Mouse (Mus musculus) heart, adult 8-10 months (tissue): ENCODE measurements at regions not wholly inside any gene's neighbourhood (a gene's known extent, or its start where the extent isn't known, plus 50 kb on each side); places are given as distances from the start of the nearest gene placed in this dataset.
"Not testable (repeated sequence)": the region's sequence is repeated elsewhere in the genome, so short reads cannot be mapped to it uniquely, and the experiment has no call there.

Source experiments
- DNase-seq: peaks from one replicate; pipeline ENCODE4 v3.0.0; 2022; ENCODE audit warnings: low spot score

- no peak for DNase-seq
These were observed 132.9 kb downstream of the Snx18 start for GRCm38 (mm10) chr13:113485511-113485910.

GRCm38 (mm10) chr13:113484159-113484762 lies 134.1 kb downstream of the Snx18 start:
- no peak for DNase-seq

DNA sequence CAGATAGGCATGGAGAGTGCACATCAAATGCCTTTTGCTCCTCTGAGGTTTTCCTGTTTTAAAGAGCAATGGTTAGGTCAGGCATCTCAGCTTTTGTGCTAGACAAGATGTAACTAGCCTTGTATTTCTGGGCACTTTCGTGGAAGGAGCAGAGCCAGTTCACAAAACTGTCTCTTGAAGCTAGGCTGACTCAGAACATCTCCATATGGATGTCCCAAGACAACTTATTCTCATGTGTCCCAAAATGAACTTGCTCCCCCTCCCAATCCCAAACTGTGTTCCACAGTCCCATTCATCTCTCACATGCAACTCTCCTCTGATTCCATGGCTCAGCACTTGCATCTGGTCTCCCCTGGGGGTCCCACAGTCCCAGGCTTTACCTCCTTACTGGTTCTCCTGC lies 135.5 kb downstream of the Snx18 start:
- no peak for DNase-seq

DNA sequence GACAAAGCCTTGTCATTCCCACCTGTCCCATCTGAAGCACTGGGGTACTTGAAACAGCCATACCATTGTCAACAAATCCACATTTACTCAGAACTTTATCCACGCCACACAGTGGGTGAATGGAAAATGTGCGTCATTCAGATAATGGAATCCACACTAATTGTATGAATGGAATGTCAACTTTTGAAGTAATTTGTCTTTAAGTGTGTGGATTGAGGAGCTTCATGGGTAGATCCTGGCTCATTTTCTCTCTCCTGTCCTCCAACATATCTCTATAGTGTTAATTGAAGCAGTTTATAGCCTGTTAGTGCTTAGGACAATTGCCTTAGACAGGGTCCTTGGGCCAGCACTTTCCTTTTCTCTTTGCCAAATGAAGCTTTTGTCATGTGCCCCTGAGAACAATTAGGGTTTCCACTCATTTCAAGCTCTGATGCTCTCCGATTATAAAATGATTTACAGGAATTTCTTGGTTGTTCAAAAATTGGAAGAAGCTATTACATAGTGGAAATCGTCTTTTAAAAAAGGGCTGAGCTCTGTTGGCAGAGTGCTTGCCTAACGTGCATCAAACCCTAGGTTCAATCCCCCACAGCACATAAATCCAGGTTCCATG lies 140.4 kb downstream of the Snx18 start:
- DNase-seq: no peak

DNA sequence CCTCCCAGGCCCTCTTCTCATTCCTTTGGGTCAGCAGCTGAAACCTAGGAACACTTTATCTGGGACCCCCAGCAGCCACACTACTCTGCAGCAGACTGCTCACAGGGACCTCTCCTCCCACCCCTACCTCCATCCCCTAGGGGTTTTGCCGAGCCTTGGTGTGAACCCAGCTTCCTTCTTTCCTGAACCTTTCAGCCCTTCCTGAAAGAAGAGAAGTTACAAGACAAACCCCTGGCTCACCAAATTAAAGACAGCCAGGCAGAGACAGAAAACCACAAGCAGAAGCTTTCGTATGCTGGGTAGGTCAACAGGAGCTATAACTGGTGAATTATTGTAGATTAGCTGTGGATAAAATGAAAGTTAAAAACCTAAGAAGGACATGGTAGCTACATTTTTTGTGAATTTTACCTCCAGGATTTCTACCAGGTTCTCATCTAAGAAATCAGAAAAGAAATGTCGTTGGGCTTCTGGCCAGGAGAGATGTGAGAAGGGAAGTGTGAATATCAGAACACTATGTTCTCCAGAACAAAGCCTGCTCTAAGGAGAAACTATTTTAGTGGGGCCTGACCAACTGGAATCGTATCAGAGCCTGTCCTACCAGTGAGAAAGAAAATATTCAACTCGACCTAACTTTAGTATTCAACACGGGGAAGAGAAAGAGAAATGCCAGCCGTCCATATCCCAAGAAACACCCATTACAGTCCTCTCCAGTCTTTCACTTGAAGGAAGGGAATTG lies 147.4 kb downstream of the Snx18 start:
- DNase-seq: peak; percentile 31

DNA sequence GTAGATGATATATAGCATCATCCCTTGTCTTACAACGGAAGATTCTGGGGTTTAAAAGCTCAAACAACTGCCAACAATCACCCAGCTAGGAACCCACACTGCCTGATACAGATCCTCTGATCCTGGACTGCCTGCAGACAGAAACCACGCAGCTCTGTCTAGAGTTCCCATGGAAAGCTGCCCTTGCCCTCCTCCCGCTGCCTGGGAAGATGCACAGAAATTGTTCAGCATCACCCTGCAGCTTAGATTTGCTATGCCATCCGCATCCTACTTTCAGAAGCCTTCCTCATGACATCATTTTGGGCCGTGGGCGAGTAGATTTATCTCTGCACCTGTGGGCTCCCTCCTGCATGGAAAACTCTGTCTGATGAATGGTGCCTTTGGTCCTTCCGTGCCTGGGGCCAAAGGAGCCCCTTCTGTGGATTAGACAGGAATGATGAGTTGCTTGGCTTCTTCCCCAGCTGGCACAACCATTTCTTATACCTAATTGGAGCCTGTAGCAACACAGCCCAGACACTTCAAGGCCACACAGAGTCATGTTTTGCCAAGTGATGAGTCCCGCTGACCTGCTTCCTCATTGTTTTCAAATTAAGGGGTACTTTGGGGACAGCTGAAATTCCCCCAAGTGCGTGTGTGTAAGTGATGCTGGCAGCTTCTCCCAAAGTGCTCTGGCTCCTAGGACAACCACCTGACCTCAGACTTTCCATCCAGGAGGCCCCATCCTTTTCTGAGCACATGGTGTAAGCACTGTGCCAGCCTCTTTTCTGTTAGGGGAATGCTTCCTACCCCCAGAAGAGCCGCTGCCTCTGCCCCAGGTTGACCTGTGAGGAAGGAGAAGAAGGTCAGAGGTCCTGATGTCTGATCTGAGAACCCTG lies 153.9 kb downstream of the Snx18 start:
- no peak for DNase-seq

DNA sequence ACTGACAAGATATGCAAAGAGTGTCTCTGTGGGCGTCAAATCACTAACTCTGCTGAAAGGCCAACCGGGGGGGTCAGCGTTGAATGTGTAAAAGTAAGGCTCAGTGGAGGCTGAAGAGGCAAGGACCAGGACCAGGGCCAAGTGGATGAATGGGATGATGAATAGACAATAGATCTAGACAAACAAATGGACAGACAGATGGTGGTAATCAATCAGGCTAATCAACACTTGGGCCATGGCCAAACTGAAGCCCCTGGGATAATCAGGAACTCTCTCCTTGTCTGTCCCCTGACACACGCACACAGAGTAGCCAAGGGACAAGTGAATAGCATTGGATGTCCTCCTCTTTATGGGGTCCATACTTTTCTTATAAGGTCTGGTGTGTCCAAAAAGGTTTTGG lies 154.9 kb downstream of the Snx18 start:
- DNase-seq: no peak

DNA sequence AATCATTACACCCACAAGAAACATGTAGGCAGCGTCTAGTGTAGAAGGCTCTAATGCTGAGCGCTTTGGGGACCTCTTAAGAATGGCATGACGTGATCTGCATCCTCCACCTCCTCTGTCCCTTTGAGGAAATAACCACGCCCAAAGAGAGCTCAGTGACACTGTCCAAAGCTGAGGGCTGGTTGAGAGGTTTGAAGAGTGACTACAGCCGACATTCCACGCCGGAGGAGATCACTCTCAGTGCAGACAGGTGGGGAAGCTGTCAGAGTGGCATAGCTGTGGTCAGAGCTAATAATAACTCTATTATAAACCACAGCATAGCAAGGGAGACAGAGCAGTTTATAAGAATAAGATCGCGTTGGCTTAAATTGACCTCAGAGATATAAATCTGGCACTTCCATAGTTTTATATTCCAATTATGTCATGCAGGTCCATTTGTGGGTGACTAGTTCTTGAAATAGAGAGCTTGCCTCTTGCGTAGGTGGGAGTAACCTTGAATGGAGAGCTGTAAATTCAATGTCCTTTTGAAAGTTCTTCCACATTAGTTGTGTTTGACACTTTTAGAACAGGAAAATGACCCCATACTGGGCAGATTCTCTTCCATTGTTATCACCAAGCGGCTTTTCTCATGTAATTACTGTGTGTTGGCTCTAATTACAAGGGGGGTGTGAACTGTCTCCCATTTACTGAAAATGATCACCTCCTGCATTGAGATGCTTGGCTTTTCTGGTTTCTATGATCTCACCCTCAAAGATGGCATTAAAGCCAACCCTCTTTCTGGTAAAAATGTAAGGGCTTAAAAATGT lies 161.7 kb downstream of the BC067074 start:
- no peak for DNase-seq

- no peak for DNase-seq
These were observed 155.4 kb downstream of the BC067074 start for GRCm38 (mm10) chr13:113448378-113448777.

GRCm38 (mm10) chr13:113446226-113446625 lies 153.3 kb downstream of the BC067074 start:
- no peak for DNase-seq

- DNase-seq: not testable (repeated sequence)
These were observed 151.5 kb downstream of the BC067074 start for GRCm38 (mm10) chr13:113444481-113444880.

DNA sequence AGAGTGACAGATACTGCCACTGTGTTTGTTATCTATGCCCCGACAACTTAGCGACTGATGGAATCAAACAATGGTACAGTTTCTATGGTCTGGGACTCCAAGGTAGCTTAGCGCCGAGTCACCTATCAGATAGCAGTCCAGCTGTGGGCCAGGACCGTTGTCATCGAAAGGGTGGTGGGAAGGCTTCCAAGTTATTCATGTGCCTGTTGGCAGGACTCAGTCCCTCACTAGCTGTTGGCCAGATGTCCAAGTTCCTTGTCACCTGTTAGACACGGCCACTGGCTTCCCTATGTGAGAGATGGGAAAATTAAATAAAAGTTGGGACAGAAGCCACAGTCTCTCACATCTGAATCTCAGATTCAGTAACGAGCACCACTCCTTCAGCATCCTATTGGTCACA lies 150.1 kb downstream of the BC067074 start:
- no peak for DNase-seq

DNA sequence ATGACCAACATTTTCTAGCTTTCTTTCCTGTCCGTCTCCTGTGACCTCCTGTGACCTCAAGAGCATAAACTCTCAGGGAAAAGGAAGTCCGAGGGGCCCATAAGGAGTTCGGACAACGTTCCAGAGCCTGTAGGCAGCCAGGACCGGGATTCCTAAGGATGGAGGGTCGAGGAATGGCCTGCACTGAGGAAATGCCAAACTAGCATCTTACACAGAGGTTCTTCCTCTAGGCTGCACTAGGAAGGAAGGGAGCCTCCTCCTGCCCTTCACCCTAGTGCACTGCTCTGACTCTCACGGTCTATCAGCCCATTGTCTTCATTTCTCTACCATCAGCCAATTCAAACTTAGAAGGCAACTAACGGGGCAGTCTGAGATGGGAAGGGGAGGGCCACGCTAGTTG lies 149.2 kb downstream of the BC067074 start:
- DNase-seq: no peak

GRCm38 (mm10) chr13:113440137-113440536 lies 147.2 kb downstream of the BC067074 start:
- DNase-seq: no peak

- no peak for DNase-seq
These were observed 146.6 kb downstream of the BC067074 start for GRCm38 (mm10) chr13:113439516-113439915.

- no peak for DNase-seq
These were observed 145.9 kb downstream of the BC067074 start for GRCm38 (mm10) chr13:113438872-113439271.

DNA sequence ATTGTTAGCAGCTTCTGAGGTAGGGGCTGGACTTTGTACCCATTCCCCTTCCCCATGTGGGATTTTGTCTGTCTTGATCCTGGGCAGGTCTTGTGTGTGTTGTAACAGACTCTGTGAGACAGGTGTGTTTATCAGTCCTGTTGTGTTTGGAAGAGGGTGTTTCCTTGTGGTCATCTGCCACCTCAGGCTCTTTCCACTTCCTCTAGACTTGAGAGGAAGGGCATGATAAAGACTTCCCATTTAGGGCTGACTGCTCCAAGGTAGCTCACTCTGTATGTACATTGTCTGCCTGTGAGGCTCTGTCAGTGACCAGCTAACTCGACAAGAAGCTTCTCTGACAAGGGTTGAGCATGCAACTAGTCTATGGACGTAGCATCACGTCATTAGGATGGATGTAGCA lies 143.3 kb downstream of the BC067074 start:
- DNase-seq: no peak

- DNase-seq: no peak
These were observed 142.2 kb downstream of the BC067074 start for GRCm38 (mm10) chr13:113435117-113435516.

- no peak for DNase-seq
These were observed 140.5 kb downstream of the BC067074 start for GRCm38 (mm10) chr13:113433456-113433855.

GRCm38 (mm10) chr13:113429615-113430014 lies 136.7 kb downstream of the BC067074 start:
- DNase-seq: no peak
